Mouse (Mus musculus) lung, adult 2 months (tissue): Measurements from ENCODE around the gene Opa3.

Experiments used
- CTCF ChIP-seq: fragments of 200-500 bp; IDR thresholded peaks from 2 replicates; pipeline ENCODE4 v1.5.1; 2011; ENCODE audit warnings: mild to moderate bottlenecking, low read length, control low read depth; ENCODE audit not compliant: insufficient read depth
- POLR2A ChIP-seq: fragments of 200-500 bp; IDR thresholded peaks from 2 replicates; pipeline ENCODE4 v1.6.1; 2011; ENCODE audit warnings: low read depth, mild to moderate bottlenecking, control low read depth, low read length, borderline replicate concordance; ENCODE audit errors: extremely low read depth

DNA sequence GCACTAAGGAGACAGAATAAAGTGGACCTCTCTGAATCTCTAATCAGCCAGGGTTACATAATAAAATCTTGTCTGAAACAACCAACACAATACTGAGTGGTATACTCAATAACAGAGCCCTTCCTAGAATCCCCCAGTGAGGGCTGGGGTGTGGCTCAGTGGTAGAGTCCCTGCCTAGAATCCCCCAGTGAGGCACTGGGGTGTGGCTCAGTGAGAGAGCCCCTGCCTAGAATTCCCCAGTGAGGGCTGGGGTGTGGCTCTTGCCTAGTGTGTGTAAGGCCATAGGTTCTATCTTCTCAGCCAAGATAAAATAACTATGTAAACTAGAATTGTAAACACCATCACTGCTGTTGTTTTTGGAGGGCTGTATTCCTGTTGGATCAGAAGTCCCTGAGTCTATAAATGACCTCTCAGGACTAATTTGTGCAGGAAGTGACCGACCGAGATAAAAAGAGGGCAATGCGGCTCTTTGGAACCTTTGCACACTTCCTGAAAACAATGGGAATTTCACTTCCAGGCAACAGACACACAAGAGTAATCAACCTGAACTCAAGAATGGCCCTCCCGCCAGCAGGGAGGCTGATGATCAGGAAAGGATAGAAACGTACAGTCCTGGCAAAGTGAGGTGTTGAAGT is 17.0 kb upstream of the Opa3 start:
- no peak for TF ChIP-seq CTCF
- no peak for TF ChIP-seq POLR2A
